Mouse (Mus musculus): ENCODE results near the gene Prdm16.

Prdm16 gene

GRCm38 (mm10) chr4:154371542-154372247 is 265.0 kb downstream of the Prdm16 start:
- no peak for TF ChIP-seq GATA4 (IDR thresholded peaks at IDR 0.05; ENCODE audit: insufficient replicate concordance, low read length)

- TF ChIP-seq GATA4 (IDR thresholded peaks at IDR 0.05; ENCODE audit: insufficient replicate concordance, low read length) = no peak
Measured at GRCm38 (mm10) chr4:154370841-154371240, 265.8 kb downstream of the Prdm16 start.

- no peak for TF ChIP-seq GATA4 (IDR thresholded peaks at IDR 0.05; ENCODE audit: insufficient replicate concordance, low read length)
Measured at GRCm38 (mm10) chr4:154369089-154369488, 267.6 kb downstream of the Prdm16 start.

- TF ChIP-seq GATA4 (IDR thresholded peaks at IDR 0.05; ENCODE audit: insufficient replicate concordance, low read length) = no peak
Measured at GRCm38 (mm10) chr4:154366836-154367235, 269.8 kb downstream of the Prdm16 start.

DNA sequence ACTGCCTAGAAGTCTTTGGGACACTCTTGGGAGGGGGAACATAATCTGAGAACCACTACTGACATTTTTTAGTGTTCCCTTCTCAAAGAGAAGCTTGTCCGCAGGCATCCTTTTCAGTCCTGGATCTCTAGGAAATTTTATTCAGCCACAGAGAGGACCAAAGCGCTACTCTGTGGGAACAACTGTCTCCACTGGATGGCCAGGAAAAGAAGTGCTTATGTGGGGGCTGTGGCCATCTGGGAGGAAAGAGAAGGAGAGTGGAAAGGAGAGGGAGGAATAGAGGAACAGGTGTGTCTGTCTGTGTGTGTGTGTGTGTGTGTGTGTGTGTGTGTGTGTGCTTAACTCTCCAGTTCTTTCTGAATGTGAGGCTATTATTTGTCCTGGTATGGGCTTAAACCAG is 271.9 kb downstream of the Prdm16 start:
- no peak for TF ChIP-seq GATA4 (IDR thresholded peaks at IDR 0.05; ENCODE audit: insufficient replicate concordance, low read length)

DNA sequence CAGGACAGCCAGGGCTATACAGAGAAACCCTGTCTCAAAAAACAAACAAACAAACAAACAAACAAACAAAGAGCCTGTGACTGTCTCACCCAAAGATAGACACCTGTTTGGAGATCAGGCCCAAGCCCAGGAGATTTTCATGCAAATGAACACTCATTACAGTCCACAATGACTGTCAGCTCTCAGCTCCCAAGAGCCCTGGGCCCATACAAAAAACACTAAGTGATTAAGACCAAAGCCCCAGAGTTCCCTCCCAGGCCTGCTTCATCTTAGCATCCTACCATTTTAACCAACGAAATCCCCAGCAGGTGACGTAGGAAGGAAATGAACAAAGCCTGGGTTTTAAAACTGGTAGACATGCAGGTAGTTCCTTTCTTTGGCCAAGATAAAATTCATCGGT is 275.8 kb downstream of the Prdm16 start:
- no peak for TF ChIP-seq GATA4 (IDR thresholded peaks at IDR 0.05; ENCODE audit: insufficient replicate concordance, low read length)

GRCm38 (mm10) chr4:154360441-154360840 is 276.2 kb downstream of the Prdm16 start:
- TF ChIP-seq GATA4 (IDR thresholded peaks at IDR 0.05; ENCODE audit: insufficient replicate concordance, low read length) = no peak

DNA sequence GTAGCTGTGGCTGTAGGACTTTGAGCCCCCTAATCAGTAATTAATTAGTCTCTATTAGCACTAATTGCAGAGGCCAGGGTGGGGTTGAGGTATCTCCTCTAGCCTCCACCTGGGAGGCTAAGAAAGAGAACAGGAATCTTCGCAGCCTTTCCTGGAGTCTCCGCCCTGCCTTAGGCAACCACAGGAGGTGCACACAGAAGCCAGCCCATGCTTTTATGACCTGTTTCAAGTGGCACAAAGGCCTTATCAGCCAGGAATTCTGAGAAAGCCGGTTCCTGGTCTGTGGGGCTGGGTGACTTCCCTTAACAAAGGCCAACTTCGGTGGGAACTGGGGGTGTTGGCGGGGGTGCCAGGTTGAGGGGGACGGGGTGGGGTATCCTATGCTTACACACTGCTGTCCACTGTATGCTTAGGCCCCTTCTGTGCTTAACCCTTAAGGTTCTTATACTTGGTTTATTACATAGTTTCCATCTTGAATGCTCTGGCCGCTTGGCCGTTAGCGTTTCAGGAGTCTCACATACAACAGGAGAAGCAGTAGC is 276.8 kb downstream of the Prdm16 start:
- no peak for TF ChIP-seq GATA4 (IDR thresholded peaks at IDR 0.05; ENCODE audit: insufficient replicate concordance, low read length)

DNA sequence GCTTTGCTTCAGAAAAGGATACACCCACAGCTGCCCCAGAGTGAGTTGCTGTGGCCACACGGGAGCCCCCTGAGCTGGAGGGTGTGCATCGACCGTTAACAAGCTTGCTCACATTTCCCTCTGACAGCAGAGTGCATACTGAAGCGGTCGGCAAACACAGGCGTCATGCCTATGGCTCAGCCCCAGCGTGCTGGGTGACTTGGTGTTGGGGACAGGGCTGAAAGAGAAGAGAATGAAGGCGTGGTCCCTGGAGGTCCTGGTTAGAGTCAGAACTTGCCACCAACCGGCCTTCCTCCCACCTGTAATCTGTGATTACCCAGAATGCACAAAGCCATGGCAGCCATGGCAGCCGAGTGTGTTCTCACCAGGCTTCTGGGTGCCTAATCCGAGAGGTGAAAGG is 277.9 kb downstream of the Prdm16 start:
- TF ChIP-seq GATA4 (IDR thresholded peaks at IDR 0.05; ENCODE audit: insufficient replicate concordance, low read length) = no peak

DNA sequence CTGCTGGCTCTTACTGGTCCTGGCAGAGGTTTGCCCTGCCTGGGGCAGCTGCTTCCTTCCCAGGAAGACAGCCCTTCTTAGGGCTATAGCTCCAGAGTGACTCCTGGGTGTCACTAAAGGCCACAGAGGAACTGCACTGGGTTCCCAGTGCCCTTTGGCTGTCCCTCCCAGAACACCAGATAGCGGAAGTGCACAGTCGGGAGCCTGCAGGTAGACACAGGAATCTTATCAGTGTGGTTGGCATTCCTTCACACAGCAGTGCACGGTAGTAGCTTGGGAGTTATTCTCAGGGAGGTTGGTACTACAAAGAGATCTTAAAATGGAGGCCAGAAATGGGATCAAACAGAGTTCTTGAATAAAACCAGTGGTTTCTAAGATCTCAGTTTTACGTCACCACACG is 278.3 kb downstream of the Prdm16 start:
- no peak for TF ChIP-seq GATA4 (IDR thresholded peaks at IDR 0.05; ENCODE audit: insufficient replicate concordance, low read length)

DNA sequence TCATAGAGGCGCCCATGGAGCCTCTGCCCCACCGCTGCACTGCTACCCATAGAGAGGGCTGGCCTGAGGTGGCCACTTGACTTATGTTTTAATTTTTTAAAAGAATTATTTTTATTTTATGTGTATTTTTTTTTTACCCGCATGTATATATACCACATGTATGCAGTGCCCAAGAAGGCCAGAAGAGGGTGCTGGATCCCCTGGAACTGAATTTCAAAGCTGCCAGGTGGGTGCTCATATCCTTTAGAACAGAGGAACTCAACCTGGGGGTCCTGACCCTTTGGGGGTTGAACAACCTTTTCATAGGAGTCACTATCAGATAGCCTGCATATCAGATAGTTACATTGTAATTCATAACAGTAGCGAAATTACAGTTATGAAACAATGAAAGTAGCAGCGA is 281.3 kb downstream of the Prdm16 start:
- no peak for TF ChIP-seq GATA4 (IDR thresholded peaks at IDR 0.05; ENCODE audit: insufficient replicate concordance, low read length)

GRCm38 (mm10) chr4:154352246-154352645 is 284.4 kb downstream of the Prdm16 start:
- no peak for TF ChIP-seq GATA4 (IDR thresholded peaks at IDR 0.05; ENCODE audit: insufficient replicate concordance, low read length)

DNA sequence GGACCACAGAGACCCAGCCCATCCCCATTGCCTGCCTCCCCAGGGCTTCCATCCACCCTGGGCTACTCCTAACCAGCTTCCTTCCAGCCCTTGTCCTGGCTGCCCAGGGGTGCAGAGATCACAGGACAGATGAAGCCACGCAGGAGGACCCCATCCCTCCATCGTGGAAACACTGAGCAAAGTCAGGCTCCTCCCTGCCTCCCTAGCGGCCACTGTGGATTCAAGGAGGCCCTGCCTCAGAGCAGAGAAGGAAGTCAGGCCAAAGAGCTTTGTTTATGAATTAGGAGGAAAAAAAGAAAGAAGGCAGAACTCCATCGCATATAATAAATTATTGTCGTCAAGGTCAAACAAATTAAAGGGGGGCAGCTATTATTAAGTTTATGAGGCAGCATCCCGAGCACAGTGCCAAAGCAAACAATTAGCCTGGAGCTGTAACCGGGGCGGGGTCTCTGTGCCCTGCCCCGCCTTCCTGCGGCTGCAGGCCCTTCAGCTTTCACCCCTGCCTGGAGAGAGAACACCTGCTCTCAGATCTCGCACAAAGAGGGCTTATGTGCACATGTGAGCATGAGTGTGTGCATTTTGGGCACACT is 288.4 kb downstream of the Prdm16 start:
- TF ChIP-seq GATA4 (IDR thresholded peaks at IDR 0.05; ENCODE audit: insufficient replicate concordance, low read length) = no peak

DNA sequence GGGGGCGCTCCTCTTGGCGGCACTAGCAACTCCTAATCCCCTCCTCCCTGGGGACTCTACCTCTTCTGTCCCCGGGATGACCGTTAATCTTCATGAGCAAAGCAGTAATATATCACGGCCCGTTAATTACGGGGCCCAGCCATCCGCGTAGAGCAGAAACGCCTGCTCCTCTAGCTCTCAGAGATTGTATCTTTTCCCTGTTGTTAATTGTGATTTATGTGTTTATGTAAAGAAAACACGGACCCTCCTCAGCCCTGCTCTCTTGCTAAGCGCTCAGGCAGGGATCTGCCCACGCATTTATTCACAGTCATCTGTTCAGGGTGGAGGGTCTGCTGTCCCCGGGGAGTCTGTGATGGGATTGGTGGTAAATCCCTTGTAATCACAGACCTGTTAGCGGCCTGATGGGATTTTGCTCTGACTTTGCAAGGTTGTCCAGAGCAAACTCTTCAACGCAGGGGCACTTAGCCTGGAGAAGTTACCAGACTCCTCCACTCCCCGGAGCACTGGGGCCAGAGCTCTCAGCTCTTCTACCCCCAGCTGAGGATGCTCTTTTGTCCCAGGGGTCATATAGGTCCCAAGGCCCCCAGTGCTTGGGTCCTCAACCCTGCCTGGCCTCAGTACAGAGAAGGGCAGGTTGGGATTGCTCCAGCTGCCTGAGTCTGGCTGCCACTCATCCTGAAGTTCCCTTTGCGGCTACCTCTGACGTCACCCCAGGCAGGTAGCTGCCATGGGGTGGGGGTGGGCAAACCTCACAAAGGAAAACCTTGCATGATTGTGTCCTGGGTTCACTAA is 289.7 kb downstream of the Prdm16 start:
- TF ChIP-seq GATA4 (IDR thresholded peaks at IDR 0.05; ENCODE audit: insufficient replicate concordance, low read length) = no peak

DNA sequence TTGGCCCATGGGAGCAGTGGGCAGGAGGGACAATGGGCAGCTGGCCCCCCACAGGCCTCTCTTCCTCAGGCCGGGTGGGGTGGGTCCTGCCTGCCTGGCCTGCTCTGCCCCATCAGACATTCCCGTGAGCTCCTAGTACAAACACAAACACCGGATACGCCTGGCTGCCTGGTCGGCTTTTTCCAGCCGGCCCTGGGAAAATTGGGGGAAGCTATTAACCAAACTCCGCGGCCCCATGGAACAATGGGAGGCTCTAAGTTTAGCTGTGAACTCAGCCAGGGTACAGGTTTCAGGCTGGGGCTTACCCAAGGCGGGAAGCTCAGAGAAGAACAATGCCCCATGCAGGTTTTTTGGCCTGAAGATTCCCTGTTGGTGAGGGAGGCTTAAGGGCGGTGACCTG is 300.0 kb downstream of the Prdm16 start:
- TF ChIP-seq GATA4 (IDR thresholded peaks at IDR 0.05; ENCODE audit: insufficient replicate concordance, low read length) = no peak

GRCm38 (mm10) chr4:154335761-154336160 is 300.9 kb downstream of the Prdm16 start, which contains the start of gene B230104I21Rik:
Gene B230104I21Rik, plus strand, starts transcription at chr4:154336127.
- no peak for TF ChIP-seq GATA4 (IDR thresholded peaks at IDR 0.05; ENCODE audit: insufficient replicate concordance, low read length)

Measured in liver, adult (tissue).